Mouse (Mus musculus) macrophage (primary cell): ENCODE measurements around the gene Olfr169. TPM values are rescaled to one million over a fixed set of nuclear protein-coding genes. Genes with fewer than 3 reads are reported as not detected.
"Not testable (repeated sequence)": the region's sequence is repeated elsewhere in the genome, so short reads cannot be mapped to it uniquely, and the experiment has no call there.

Source experiments
- H3K27ac ChIP-seq: fragments of 350-480 bp; formaldehyde crosslinking; 2 replicates; pipeline ENCODE4 v1.9.0; 2021
- H3K36me3 ChIP-seq: fragments of 350-480 bp; formaldehyde crosslinking; 2 replicates; pipeline ENCODE4 v1.9.0; 2021; ENCODE audit errors: inconsistent target
- H3K4me3 ChIP-seq: fragments of 350-480 bp; formaldehyde crosslinking; 2 replicates; pipeline ENCODE4 v1.9.0; 2021; ENCODE audit errors: inconsistent target
- H3K79me2 ChIP-seq: fragments of 350-480 bp; formaldehyde crosslinking; 2 replicates; pipeline ENCODE4 v1.9.0; 2021; ENCODE audit errors: inconsistent target
- WGBS: methylation state at CpG from one replicate; pipeline ENCODE4 v1.1.7; 2026; ENCODE audit warnings: inconsistent platforms; ENCODE audit not compliant: missing documents; 5-methylcytosine and 5-hydroxymethylcytosine counted together
- polyA plus RNA-seq: library from polyadenylated mRNA; stranded (reverse); fragments of 250-400 nt; gene quantifications from 3 replicates; pipeline ENCODE4 v1.2.4, GENCODE M21; 2018; ENCODE audit warnings: inconsistent platforms
- total RNA-seq, 78 experiments: library from RNA; depleted of rRNA; stranded (reverse); fragments of 250-400 nt; gene quantifications; 1 replicate in 9 of 78; 2 replicates in 24 of 78; 3 replicates in 43 of 78; 4 replicates in 2 of 78; pipeline ENCODE4 v1.2.4; 2018; ENCODE audit warnings: inconsistent platforms in 56 of 78

Olfr169 gene
- total RNA-seq (2018; cell fraction: chromatin; rRNA removed) = not detected
- not detected for total RNA-seq (2018; cell fraction: cytosol; rRNA removed)
- total RNA-seq (2018; cell fraction: nucleus; rRNA removed) = not detected
- polyA plus RNA-seq = not detected in 3 replicates

DNA sequence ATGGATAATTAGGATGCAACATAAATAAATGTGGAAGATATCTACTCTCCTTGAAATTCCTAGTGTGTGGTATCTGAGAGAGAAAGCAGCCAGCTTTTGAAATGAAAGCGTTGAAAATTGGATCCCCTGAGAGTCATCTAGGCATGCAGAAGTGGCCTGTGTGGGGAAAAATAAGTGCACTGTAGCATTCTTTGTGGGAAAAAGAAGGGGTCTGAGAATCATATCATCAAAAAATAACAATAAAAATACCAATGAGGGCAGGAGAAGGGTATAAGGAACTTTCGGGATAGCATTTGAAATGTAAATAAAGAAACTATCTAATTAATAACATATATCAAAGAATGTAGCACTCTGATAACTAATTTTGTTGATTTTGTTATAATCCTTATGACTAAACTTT, at the start of gene Olfr169:
TSS of gene Olfr169 (minus strand) at position 101 of the 400 bp plus-strand sequence.
- no CpG with 5 or more reads among the region's 2 CpGs for WGBS
- H3K27ac ChIP-seq, H3K4me3 ChIP-seq, H3K79me2 ChIP-seq, H3K36me3 ChIP-seq: not testable (repeated sequence)

DNA sequence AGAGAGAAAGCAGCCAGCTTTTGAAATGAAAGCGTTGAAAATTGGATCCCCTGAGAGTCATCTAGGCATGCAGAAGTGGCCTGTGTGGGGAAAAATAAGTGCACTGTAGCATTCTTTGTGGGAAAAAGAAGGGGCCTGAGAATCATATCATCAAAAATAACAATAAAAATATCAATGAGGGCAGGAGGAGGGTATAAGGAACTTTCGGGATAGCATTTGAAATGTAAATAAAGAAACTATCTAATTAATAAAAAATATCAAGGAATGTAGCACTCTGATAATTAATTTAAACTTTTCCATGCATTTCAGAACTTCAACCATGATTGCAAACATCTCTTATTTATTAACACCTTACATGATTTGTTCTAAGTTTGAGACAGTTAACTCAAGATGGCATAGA, 40.2 kb upstream of the Olfr169 start, which contains the start of gene Olfr170:
TSS of gene Olfr170 (minus strand) at position 101 of the 400 bp plus-strand sequence.
- not testable (repeated sequence) for H3K79me2 ChIP-seq, H3K4me3 ChIP-seq, H3K36me3 ChIP-seq, H3K27ac ChIP-seq
- 86% methylated on average over 1 of the region's 2 CpGs for WGBS

DNA sequence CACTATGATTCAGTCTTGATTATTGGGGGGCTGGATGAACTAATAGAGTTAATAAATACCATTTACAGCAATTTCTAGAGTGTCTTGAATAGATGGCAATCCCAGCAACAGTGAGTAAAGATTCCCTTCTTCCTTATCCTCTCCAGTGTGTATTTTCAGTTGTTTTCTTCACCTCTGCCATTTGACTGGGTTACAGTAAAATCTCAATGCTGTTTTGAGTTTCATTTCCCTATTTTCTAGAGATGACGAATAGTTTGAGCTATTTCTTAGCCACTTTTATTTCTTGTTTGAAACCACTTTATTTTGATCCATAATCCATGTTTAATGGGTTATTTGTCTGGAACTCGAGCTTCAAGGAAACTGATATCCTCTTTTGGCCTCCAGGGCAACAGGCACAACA, 31.6 kb upstream of the Olfr169 start:
- WGBS = 11% methylated on average over 2 of the region's 2 CpGs
- Histone ChIP-seq H3K4me3 (no peak overlapping the region), H3K36me3 (no peaks in the 10 kb centered on the region), H3K27ac (no peak overlapping the region), H3K79me2 (no peaks in the 10 kb centered on the region)

DNA sequence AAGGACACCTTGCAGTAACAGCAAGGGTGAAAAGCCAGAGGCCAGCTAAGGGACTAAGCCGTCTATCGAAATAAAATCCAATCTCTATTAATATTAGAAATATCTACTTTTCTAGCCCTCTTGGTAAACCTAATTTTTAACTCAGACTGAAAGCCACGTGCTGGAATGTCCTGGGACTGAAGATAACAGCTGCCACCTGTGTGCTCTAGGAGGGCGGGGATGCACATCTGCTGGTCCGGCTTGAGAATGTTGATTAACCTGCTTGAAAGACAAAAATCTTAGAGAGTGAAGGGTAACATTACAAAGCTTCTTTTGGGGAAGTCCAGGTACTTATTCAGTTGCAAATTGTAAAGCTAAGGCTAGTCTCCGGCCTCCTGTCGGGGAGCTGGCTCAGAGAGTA, 18.2 kb downstream of the Olfr169 start:
- not testable (repeated sequence) for H3K27ac ChIP-seq, H3K4me3 ChIP-seq, H3K36me3 ChIP-seq, H3K79me2 ChIP-seq
- 92% methylated on average over 6 of the region's 7 CpGs for WGBS

DNA sequence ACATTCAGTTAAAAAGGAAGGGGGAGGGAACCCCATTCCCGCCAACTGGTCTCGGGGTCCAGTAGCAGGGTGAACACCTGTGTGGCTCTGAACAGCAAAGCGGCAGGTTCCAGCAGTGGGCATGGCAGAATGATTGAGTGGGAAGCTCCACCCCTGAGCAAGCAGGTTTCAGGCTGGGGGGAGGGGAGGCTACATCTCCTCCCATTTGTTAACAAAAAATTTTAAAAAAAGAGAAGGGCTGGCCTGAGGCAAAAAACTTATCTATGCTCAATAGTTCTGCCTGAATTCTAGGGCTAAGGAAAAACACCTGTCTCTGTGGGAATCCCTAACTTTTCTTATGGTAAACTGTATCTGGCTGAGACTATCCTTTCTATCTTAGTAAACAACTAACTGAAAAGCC, 19.4 kb downstream of the Olfr169 start:
- not testable (repeated sequence) for H3K27ac ChIP-seq, H3K79me2 ChIP-seq, H3K4me3 ChIP-seq, H3K36me3 ChIP-seq
- WGBS = no CpG with 5 or more reads among the region's 3 CpGs

DNA sequence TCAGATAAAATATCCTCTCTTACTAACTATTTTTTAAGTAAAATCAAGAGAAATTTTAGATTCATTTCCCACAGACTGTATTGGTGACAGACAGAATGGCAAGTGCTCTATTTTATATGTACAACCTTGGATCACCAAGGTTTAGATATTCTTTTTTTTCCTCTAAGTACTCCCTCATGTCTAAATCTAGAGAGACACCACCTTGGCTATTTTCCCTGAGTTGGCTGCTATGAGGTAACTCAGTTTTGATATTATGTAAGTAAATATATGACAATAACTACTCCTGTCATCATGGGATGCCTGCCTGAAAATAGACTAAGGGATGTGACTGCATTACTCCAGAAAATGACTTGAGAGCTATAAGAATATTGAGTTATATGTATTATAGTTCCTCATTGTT, 36.2 kb downstream of the Olfr169 start, which contains the start of gene Olfr168:
TSS of gene Olfr168 (minus strand) at position 101 of the 400 bp plus-strand sequence.
- H3K36me3 ChIP-seq = no peaks in the 10 kb centered on the region
- no peak within 1 kb of the TSS for H3K27ac ChIP-seq
- no peak within 1 kb of the TSS for H3K4me3 ChIP-seq
- no peaks in the 10 kb centered on the region for H3K79me2 ChIP-seq

DNA sequence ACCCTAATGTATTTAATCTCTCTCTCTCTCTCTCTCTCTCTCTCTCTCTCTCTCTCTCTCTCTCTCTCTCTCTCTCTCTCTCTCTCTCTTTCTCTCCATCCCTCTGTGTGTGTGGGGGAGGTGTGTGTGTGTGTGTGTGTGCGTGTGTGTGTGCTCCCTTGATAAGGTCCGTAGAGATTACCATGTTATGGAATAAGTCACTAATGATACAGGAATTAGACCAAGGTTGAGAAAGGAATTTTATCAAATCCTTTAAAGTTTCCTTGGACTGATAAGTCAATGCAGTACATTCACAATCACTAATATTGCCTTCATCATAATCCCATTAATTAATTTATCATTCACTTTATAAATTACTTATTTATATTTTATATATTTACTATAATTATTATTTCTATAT, 49.4 kb downstream of the Olfr169 start, which contains the start of gene Olfr167:
TSS of gene Olfr167 (minus strand) at position 101 of the 400 bp plus-strand sequence.
- H3K4me3 ChIP-seq = no peak within 1 kb of the TSS
- no peaks in the 10 kb centered on the region for H3K79me2 ChIP-seq
- no peak within 1 kb of the TSS for H3K27ac ChIP-seq
- no peaks in the 10 kb centered on the region for H3K36me3 ChIP-seq
- WGBS = 83% methylated on average over 2 of the region's 2 CpGs

Other genes starting within 250 kb of the Olfr169 start
- gene Olfr165, start 148.7 kb downstream of the Olfr169 start, polyA plus RNA-seq = not detected in 3 replicates
- gene Olfr166, start 88.1 kb downstream of the Olfr169 start, polyA plus RNA-seq = not detected in 3 replicates
- gene Olfr167, start 49.5 kb downstream of the Olfr169 start, polyA plus RNA-seq = not detected in 3 replicates
- not detected in 3 replicates for gene Olfr168, start 36.3 kb downstream of the Olfr169 start, polyA plus RNA-seq
- gene Olfr170, start 40.1 kb upstream of the Olfr169 start, polyA plus RNA-seq = not detected in 3 replicates
- gene Olfr171, start 58.1 kb upstream of the Olfr169 start, polyA plus RNA-seq = not detected in 3 replicates
- gene Lamp3, start 134.6 kb upstream of the Olfr169 start, polyA plus RNA-seq = not detected in 3 replicates
- 0.46 to 1.4 TPM (median 0.54 TPM) in 3 replicates for gene B3gnt5, start 188.4 kb upstream of the Olfr169 start, polyA plus RNA-seq